Mouse (Mus musculus) spleen, adult 2 months (tissue): ENCODE measurements around the gene Cacna2d1.

Experiments
- CTCF ChIP-seq: fragments of 200-500 bp; IDR thresholded peaks from 2 replicates; pipeline ENCODE4 v1.5.1; 2011; ENCODE audit warnings: mild to moderate bottlenecking, inconsistent platforms; ENCODE audit not compliant: insufficient read depth, insufficient read length, insufficient replicate concordance; ENCODE audit errors: extremely low read depth
- POLR2A ChIP-seq: fragments of 200-500 bp; IDR thresholded peaks from 2 replicates; pipeline ENCODE4 v1.6.1; 2011; ENCODE audit warnings: low read depth, low read length, inconsistent platforms

- TF ChIP-seq CTCF = no peak
- no peak for TF ChIP-seq POLR2A
Observed at GRCm38 (mm10) chr5:16086979-16087902, 152.8 kb downstream of the Cacna2d1 start.
